Mouse (Mus musculus) ES-Bruce4 (cell line): ENCODE results near the gene Otop2.

ENCODE experiments used
- CTCF ChIP-seq: IDR thresholded peaks from one replicate; pipeline ENCODE4 v1.8.1; 2011; ENCODE audit warnings: low read depth, low read length
- POLR2A ChIP-seq: IDR thresholded peaks from one replicate; pipeline ENCODE4 v1.8.1; 2011; ENCODE audit warnings: low read length; ENCODE audit not compliant: insufficient read depth

DNA sequence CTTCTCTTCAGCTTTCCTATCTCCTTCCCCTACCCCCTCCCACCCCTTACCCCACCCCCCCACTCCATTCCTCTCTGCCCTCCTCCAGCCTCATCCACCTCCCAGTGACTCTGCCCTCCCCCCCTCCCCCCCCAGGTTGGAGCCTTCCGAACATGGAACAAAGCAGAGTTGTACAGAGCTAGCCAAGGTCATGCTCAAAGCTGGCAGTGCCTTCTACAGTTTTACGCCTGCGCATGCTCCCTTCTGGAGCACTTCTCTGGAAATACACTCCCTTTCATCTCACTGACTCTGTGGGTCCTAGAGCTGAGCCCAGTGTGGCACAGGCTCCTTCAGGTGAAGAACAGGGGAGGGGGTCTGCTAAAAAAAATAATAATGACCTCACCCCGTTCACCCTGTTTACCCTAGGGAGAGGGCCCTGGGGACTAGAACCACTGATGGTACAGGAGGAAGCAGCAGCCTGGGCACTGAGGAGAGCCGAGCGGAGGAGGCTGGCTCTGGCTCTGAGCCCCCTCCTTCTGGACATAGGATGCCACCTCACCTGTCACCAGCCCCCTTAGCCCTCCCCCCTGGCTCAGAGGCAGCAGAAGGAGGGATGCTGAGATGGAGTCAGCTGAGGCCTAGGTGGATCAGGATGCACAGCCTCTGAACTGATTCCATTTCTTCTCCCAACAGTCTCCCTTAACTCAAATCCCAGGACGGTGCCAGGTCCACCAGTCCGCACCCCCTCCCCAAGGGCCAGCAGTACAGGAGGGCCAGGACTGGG is 24.1 kb upstream of the Otop2 start:
- TF ChIP-seq POLR2A (no peak), CTCF (no peak)
